Mouse (Mus musculus) lung, adult 2 months (tissue): ENCODE results near the gene Chia1.

Source experiments
- CTCF ChIP-seq: fragments of 200-500 bp; IDR thresholded peaks from 2 replicates; pipeline ENCODE4 v1.5.1; 2011; ENCODE audit warnings: mild to moderate bottlenecking, low read length, control low read depth; ENCODE audit not compliant: insufficient read depth
- POLR2A ChIP-seq: fragments of 200-500 bp; IDR thresholded peaks from 2 replicates; pipeline ENCODE4 v1.6.1; 2011; ENCODE audit warnings: low read depth, mild to moderate bottlenecking, control low read depth, low read length, borderline replicate concordance; ENCODE audit errors: extremely low read depth

DNA sequence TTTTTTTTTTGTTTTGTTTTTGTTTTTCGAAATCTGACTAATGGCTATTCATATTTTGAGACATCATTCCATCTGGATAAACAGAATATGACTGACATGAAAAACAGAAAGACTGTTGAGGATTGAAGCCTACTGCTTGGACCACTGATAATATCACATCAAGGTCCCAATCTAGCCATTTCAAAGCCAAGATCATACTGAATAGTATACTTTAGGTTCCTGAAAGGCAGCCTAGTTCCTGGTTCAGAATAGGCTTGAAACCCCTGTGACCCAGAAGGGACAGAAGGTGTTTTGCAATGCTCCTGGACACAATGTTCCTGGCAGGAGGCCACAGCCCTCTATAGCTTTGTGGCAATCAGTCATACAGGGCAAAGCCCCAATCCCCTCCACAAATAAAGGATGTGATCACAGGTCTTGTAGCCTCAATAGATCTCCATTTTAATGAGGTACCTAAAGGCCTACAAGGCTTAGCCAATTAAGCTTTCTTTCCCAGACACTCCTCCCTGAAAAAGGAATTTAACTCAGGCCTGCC, 57.6 kb downstream of the Chia1 start:
- no peak for TF ChIP-seq CTCF
- no peak for TF ChIP-seq POLR2A
